Mouse (Mus musculus) layer of hippocampus, adult 9-11 months (tissue): ENCODE data around the gene Tomm7.
A peak's percentile ranks its signal among the peaks of the same experiment; 100 is the strongest.
"Not testable (repeated sequence)": the region's sequence is repeated elsewhere in the genome, so short reads cannot be mapped to it uniquely, and the experiment has no call there.

Experiments used
- DNase-seq: peaks from one replicate; pipeline ENCODE4 v3.0.0; 2022

Gene Tomm7

GRCm38 (mm10) chr5:23843674-23844530 is at the start of gene Tomm7:
Tomm7 (minus strand) TSS chr5:23844161.
- DNase-seq = peak; percentile 96

GRCm38 (mm10) chr5:23893156-23893863 is 49.3 kb upstream of the Tomm7 start:
- no peak for DNase-seq

- DNase-seq = peak; percentile 67
Observed at GRCm38 (mm10) chr5:23890734-23891133, 46.8 kb upstream of the Tomm7 start.

- DNase-seq = no peak
Observed at GRCm38 (mm10) chr5:23889461-23889860, 45.5 kb upstream of the Tomm7 start.

- DNase-seq = no peak
Observed at GRCm38 (mm10) chr5:23887111-23887510, 43.1 kb upstream of the Tomm7 start.

GRCm38 (mm10) chr5:23874457-23874856 is 30.5 kb upstream of the Tomm7 start:
- DNase-seq = peak; percentile 36

GRCm38 (mm10) chr5:23872586-23872985 is 28.6 kb upstream of the Tomm7 start:
- DNase-seq = no peak

GRCm38 (mm10) chr5:23871323-23871722 is 27.4 kb upstream of the Tomm7 start:
- not testable (repeated sequence) for DNase-seq

GRCm38 (mm10) chr5:23865941-23866340 is 22.0 kb upstream of the Tomm7 start:
- DNase-seq = no peak

GRCm38 (mm10) chr5:23864054-23864965 is 20.3 kb upstream of the Tomm7 start:
- DNase-seq = no peak

- DNase-seq = no peak
Observed at GRCm38 (mm10) chr5:23863166-23864053, 19.4 kb upstream of the Tomm7 start.

GRCm38 (mm10) chr5:23862291-23862690 is 18.3 kb upstream of the Tomm7 start:
- no peak for DNase-seq

- DNase-seq = no peak
Observed at GRCm38 (mm10) chr5:23861721-23862120, 17.8 kb upstream of the Tomm7 start.

GRCm38 (mm10) chr5:23859896-23860295 is 15.9 kb upstream of the Tomm7 start:
- no peak for DNase-seq

- no peak for DNase-seq
Observed at GRCm38 (mm10) chr5:23859087-23859718, 15.2 kb upstream of the Tomm7 start.

- DNase-seq = no peak
Observed at GRCm38 (mm10) chr5:23858643-23859042, 14.7 kb upstream of the Tomm7 start.

GRCm38 (mm10) chr5:23858001-23858400 is 14.0 kb upstream of the Tomm7 start:
- no peak for DNase-seq

- no peak for DNase-seq
Observed at GRCm38 (mm10) chr5:23857189-23857588, 13.2 kb upstream of the Tomm7 start.

GRCm38 (mm10) chr5:23856164-23856563 is 12.2 kb upstream of the Tomm7 start:
- no peak for DNase-seq

- no peak for DNase-seq
Observed at GRCm38 (mm10) chr5:23855484-23855883, 11.5 kb upstream of the Tomm7 start.

- not testable (repeated sequence) for DNase-seq
Observed at GRCm38 (mm10) chr5:23852916-23853315, 9.0 kb upstream of the Tomm7 start.
